Mouse (Mus musculus) kidney, adult 9 months (tissue): ENCODE measurements around the gene Cd19.

Source experiments
- DNase-seq: peaks from one replicate; pipeline ENCODE4 v3.0.0; 2022

Cd19 gene

GRCm38 (mm10) chr7:126414725-126415124 is at the start of gene Cd19:
TSS of gene Cd19 (minus strand) at chr7:126414889.
- DNase-seq, result no peak

GRCm38 (mm10) chr7:126464121-126464520 is 49.4 kb upstream of the Cd19 start:
- DNase-seq, result no peak

GRCm38 (mm10) chr7:126463547-126463946 is 48.9 kb upstream of the Cd19 start:
- no peak for DNase-seq

GRCm38 (mm10) chr7:126463004-126463403 is 48.3 kb upstream of the Cd19 start, which contains the start of gene Atp2a1:
TSS of gene Atp2a1 (minus strand) at chr7:126463108.
- DNase-seq, result no peak

- DNase-seq, result no peak
Measured at GRCm38 (mm10) chr7:126461626-126462025, 46.9 kb upstream of the Cd19 start.

- DNase-seq, result no peak
Measured at GRCm38 (mm10) chr7:126460623-126461399, 46.1 kb upstream of the Cd19 start.

- DNase-seq, result no peak
Measured at GRCm38 (mm10) chr7:126458844-126459618, 44.3 kb upstream of the Cd19 start.

GRCm38 (mm10) chr7:126458225-126458624 is 43.5 kb upstream of the Cd19 start:
- no peak for DNase-seq

GRCm38 (mm10) chr7:126456382-126457266 is 41.9 kb upstream of the Cd19 start:
- no peak for DNase-seq

GRCm38 (mm10) chr7:126455242-126455641 is 40.6 kb upstream of the Cd19 start:
- DNase-seq, result no peak

GRCm38 (mm10) chr7:126453861-126454260 is 39.2 kb upstream of the Cd19 start:
- no peak for DNase-seq

GRCm38 (mm10) chr7:126452244-126452643 is 37.6 kb upstream of the Cd19 start:
- no peak for DNase-seq

GRCm38 (mm10) chr7:126450641-126451040 is 36.0 kb upstream of the Cd19 start:
- no peak for DNase-seq

GRCm38 (mm10) chr7:126449991-126450390 is 35.3 kb upstream of the Cd19 start:
- DNase-seq, result no peak

GRCm38 (mm10) chr7:126448481-126448880 is 33.8 kb upstream of the Cd19 start:
- no peak for DNase-seq

GRCm38 (mm10) chr7:126446217-126446616 is 31.5 kb upstream of the Cd19 start:
- no peak for DNase-seq

GRCm38 (mm10) chr7:126445104-126445815 is 30.6 kb upstream of the Cd19 start:
- DNase-seq, result no peak

- DNase-seq, result no peak
Measured at GRCm38 (mm10) chr7:126444536-126444935, 29.8 kb upstream of the Cd19 start.

- DNase-seq, result no peak
Measured at GRCm38 (mm10) chr7:126443997-126444396, 29.3 kb upstream of the Cd19 start.

GRCm38 (mm10) chr7:126440134-126440533 is 25.4 kb upstream of the Cd19 start:
- DNase-seq, result no peak

GRCm38 (mm10) chr7:126436851-126437250 is 22.2 kb upstream of the Cd19 start:
- peak; percentile 56 for DNase-seq

- DNase-seq, result no peak
Measured at GRCm38 (mm10) chr7:126435801-126436200, 21.1 kb upstream of the Cd19 start.
